Mouse (Mus musculus) layer of hippocampus, adult 9-11 months (tissue): ENCODE data around the gene Eml3.
"Not testable (repeated sequence)": the region's sequence is repeated elsewhere in the genome, so short reads cannot be mapped to it uniquely, and the experiment has no call there.

Experiments
- DNase-seq: peaks from one replicate; pipeline ENCODE4 v3.0.0; 2022

Gene Eml3

GRCm38 (mm10) chr19:8953135-8954039 is 24.0 kb downstream of the Eml3 start, which contains the start of gene Tut1:
Tut1 (plus strand) TSS chr19:8953847.
- peak; percentile 95 for DNase-seq

- no peak for DNase-seq
These were observed 24.8 kb downstream of the Eml3 start for GRCm38 (mm10) chr19:8954171-8954570.

DNA sequence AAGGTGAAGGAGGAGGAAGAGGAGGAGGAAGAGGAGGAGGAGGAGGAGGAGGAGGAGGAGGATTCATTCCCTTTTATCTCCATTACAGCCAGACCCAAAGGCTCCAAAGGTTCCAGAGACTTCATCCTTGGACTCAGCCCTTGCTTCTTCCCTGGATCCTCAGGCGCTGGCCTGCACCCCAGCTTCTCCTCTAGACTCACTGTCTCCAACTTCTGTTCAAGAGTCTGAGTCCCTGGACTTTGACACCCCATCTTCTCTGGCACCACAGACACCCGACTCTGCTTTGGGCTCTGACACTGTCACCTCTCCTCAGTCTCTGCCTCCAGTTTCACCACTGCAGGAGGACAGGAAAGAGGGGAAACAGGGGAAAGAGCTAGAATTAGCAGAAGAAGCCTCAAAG is 32.9 kb downstream of the Eml3 start:
- no peak for DNase-seq

DNA sequence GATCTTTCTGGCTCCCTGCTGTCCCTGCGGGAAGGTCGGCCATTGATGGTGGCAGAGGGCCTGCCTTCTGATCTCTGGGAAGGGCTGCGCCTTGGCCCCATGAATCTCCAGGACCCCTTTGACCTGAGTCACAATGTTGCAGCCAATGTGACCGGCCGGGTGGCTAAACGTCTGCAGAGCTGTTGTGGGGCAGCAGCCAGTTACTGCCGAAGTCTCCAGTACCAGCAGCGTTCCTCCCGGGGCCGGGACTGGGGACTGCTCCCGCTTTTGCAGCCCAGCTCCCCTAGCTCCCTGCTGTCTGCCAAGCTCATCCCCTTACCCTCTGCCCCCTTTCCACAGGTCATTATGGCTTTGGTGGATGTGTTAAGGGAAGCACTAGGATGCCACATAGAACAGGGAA is 35.7 kb downstream of the Eml3 start:
- DNase-seq, result no peak

DNA sequence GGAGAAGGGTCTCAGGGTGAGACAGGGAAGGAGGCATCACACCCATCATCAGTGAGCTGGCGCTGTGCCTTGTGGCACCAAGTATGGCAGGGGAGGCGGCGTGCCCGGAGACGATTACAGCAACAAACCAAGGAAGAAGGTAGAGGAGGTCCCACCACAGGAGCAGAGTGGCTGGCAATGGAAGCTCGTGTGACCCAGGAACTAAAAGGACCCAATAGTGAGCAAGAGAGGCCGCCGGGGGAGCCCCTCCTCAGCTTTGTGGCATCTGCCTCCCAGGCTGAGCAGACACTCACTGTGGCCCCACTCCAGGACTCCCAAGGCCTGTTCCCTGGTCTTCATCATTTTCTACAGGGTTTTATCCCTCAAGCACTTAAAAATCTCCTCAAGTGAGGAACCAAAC is 36.4 kb downstream of the Eml3 start:
- DNase-seq, result peak; percentile 36

DNA sequence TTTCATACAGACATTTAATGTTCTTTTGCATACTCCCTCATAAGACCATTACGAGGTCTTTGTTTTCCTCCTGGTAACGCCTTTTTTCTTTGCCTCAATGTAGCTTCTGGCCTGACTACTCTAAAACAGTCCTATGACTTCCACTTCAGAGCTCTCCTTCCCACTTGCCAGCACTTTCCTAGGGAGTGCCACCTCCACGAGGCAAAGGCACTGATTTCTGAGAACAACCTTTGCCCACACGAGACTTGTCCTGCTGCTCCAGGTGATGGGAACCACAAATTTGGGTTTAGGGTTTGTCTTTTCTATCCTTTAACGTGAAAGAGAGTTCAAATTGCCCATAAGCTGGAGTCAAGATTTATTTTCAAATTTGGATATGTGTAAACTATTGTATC is 36.8 kb downstream of the Eml3 start:
- DNase-seq, result no peak

DNA sequence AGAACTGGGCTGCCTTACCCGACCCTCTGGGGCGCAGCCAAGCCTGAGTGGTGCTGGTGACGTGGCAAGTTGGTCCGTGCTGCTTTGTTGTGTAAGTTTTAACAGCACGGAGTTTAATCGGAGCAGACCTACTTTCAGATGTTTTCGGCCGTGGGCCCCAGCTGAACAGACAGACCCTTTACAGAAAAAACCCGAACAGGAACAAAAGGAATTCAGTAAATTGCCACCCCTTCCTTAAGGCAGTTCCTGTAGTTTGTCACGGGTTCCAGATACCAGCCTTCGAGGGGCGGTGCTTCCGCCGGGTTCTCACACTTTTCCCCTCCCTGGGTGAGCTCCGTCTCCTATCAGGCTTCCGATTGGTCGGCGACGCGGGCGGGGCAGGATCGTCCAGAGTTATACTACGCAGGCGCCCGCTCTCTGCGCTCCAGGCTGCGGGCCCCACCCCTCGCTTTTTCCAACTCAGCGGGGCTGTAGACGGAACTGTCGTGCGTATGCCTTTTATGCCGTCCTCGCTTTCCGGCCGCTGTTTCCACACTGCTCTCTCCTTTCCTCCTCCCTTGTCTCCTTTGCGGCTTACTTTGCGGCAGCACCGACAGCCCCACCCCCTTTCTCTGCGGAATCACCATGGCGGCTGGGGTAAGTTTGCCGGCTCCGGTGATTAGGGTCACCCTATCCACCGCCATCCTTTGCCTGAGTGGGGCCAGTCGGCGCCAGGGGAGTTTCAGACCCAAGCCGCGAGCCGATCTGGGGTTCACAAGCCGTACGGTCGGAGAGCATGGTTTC is 37.4 kb downstream of the Eml3 start, which contains the start of gene Eef1g:
Gene Eef1g, plus strand, starts transcription at position 452 of the 783 bp plus-strand sequence.
- peak; percentile 100 for DNase-seq

DNA sequence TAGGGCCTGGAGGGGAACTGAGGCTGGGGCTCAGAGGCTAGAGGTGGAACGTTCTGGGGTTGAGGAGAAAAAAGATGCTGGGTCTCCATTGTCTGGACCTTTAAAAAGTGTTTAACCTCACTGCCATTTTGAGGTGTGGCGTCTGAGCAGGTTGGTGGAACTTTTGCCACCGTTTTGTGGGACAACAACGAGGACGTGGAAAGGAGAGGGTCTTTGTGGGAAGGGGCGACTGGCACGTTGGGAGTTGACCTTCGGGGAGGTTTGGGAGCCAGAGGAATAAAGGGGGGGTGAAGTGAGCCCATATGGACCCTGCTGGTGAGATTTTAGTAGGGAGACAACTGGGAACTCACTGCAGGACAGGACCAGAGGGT is 38.0 kb downstream of the Eml3 start:
- DNase-seq, result no peak

DNA sequence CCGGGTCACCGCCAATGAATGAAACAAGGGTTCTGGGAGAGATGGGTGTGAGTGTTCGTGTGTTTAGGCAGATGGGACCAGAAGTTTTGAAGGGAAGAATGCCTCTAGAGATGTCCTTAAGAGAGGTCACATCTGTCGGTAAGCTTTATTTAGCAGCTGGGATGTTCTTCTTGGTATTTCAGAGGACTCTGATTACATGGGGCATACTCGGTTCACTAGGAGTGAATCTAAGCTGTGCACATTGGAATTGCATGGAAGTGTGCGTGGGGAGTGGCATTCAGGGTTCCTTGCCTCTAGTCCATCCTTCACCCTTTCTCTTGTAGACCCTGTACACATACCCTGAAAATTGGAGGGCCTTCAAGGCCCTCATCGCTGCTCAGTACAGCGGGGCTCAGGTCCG is 38.5 kb downstream of the Eml3 start:
- no peak for DNase-seq

GRCm38 (mm10) chr19:8972491-8972890 is 43.1 kb downstream of the Eml3 start:
- DNase-seq, result not testable (repeated sequence)

DNA sequence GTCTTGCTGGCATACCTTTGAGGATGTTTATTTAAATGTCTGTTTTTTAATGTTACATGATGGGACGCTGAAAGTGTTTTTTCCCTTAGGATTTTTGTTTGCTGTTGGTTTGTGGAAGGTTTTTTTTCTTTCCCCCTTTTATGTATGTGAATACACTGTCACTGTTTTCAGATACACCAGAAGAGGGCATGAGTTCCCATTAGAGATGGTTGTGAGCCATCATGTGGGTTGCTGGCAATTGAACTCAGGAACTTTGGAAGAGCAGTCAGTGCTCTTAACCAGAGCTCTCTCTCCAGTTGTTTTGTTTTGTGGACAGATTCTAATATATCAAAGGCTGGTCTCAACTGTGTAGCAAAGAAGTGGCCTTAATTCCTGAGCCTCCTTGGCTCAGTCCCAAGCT is 45.3 kb downstream of the Eml3 start:
- no peak for DNase-seq

GRCm38 (mm10) chr19:8975491-8975890 is 46.1 kb downstream of the Eml3 start:
- DNase-seq, result no peak

GRCm38 (mm10) chr19:8976535-8976934 is 47.2 kb downstream of the Eml3 start:
- DNase-seq, result no peak

- DNase-seq, result no peak
These were observed 51.4 kb downstream of the Eml3 start for GRCm38 (mm10) chr19:8980771-8981170.

GRCm38 (mm10) chr19:8981450-8982168 is 52.3 kb downstream of the Eml3 start:
- DNase-seq, result peak; percentile 38

DNA sequence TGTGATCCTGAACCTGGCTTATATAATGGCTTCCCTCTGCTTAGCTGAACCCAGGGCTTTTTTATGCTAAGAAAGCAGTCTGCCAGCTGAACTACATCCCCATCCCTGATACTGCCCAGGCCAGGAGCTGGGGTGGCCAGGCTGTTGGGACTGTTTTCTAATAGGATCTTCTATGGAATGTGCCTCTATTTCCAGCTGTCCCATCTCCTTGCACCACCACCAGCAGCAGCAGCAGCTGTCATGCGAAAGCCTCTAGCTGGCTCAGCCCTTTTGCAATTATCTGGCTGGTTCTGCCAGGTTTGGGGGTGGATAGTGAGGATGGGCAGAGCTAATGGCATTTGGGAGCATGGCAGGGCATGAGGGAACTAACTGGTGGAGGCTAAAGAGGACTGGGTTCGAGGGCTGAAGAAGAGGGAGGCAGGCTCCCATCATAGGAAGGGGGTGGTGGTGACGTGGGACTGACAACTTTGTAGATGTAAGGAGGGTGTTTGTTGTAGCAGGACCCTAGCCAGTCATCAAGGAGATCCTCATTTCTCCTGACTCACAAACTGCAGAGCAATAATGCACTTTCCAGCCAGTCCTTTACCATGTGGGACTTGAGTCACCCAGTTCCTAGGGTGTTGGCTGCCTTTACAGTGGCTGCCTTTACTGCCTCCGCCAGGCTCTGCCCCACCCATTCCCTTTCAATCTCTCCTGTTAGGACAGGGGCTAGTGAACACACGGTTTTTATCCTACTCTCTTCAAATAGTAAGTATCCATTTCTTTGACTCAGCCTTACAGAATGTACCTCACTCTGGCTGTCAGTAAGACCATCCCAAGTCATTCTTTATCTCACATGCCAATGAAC is 53.2 kb downstream of the Eml3 start:
- no peak for DNase-seq

DNA sequence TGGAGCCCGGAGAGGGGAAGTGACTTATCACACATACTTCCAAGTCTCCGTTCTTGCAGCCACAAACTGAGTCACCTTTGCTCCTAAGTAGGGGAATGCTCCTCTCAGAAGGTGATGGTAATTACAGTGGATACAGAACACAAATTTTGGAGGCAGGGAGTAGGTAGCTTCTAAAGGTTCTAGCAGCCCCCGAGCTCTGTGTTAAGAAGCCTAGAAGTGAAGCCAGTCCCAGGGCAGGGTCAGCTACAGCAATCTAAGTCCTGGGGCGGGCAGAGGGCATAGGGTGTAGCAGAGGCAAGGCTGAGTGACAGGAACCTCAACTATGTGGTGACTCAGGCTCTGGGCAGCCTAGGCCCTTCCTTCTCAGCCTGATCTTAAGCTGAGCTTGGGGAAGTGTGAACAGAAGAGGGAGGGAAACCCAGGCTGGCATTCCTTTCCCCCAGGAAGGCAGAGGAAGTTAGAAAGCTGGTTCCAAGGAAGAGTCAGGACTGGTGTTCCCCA is 53.8 kb downstream of the Eml3 start:
- DNase-seq, result no peak

- peak; percentile 37 for DNase-seq
These were observed 55.0 kb downstream of the Eml3 start for GRCm38 (mm10) chr19:8984255-8984868.

DNA sequence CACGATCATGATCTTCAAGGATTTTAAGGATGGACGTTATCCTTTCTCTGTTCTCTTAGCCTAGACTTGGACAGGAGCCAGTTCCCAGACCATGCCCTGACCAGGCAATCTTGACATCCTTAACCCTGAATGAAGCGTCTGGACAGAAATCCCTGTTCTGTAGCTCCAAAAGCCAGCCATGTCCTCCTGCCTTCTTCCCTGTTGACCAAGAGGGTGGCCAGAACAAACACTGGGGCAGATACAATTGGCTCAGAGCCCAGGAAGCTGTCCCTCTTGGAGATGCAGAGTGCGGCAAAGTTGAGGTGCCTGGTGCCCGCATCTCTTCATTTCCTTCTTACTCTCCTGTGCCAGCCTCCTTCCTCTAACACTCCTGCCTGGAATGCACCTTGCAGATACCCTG is 56.5 kb downstream of the Eml3 start:
- no peak for DNase-seq

- no peak for DNase-seq
These were observed 58.5 kb downstream of the Eml3 start for GRCm38 (mm10) chr19:8987816-8988215.

- no peak for DNase-seq
These were observed 59.2 kb downstream of the Eml3 start for GRCm38 (mm10) chr19:8988346-8989065.
